Mouse (Mus musculus): ENCODE data around the gene Macrod2. TPM values are rescaled to one million over a fixed set of nuclear protein-coding genes. Genes with fewer than 3 reads are reported as not detected.

Macrod2 gene
- polyA plus RNA-seq, 1 experiment, result 2.3 TPM

DNA sequence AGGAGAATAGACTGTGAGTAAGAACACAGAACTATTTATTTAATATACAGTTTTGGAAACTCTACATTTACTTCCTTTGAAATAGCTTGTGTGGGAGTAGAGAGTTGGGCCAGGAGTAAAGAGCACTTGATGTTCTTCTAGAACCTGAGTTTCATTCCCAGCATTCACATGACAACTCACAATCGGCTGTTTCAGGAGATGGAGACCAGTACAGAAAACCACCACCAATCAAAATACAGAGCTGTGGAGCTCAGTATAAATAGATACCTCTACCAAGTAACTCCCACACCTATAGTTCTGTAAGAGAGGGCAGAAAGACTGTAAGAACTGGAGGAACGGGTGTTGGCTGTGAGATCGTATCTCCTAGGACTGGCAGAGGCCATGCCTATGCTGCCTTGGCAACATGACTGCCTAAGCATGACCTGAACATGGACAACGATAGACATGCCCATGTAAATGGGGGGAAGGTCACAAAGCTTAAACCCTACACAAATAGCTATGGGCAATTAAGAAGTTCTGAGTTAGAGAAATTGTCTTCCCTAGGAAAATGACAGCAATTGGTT lies 379.8 kb downstream of the Macrod2 start:
- 76% methylated on average over 4 of the region's 4 CpGs for WGBS

DNA sequence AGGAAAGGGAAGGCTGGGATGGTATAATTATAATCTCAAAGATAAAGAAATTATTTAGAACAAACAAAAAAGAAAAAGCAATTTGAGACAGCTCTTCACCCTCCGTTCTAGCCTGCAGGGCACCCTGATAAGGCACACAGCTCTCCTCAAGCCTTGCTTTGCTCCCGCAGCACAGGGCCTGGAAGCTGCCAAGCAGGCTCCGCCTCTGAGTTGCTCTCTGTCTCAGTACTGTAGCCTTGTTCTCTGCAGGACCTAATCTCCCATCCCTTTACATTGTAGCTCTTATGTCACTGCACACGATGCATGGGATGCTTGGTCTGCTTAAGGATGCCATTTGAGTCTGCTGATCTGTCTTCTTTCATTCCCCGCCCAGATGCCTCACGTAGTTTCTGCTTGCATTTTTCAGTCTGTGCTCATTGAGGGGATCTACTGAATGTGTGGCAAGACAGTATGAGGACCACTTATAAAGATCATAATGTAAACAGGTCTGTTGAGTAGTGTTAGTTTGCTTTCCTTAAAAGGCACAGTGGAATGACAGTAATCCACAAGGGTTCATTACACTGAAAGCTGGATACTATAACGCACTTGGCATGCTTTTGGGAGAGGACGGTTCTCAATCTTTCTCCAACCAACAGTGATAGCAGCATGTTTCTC lies 380.5 kb downstream of the Macrod2 start:
- 80% methylated on average over 8 of the region's 8 CpGs for WGBS
- no peak for DNase-seq (ENCODE audit: low read depth, low spot score)

More for the DNA sequence above, 379.8 kb downstream of the Macrod2 start:
- DNase-seq (ENCODE audit: low read depth, low spot score), result no peak

GRCm38 (mm10) chr2:140778212-140778611 lies 383.1 kb downstream of the Macrod2 start:
- 68% methylated on average over 13 of the region's 13 CpGs for WGBS
- DNase-seq (ENCODE audit: low read depth, low spot score), result no peak

GRCm38 (mm10) chr2:140783041-140783440 lies 387.9 kb downstream of the Macrod2 start:
- DNase-seq (ENCODE audit: low read depth, low spot score), result no peak
- 89% methylated on average over 1 of the region's 1 CpGs for WGBS

- no peak for DNase-seq (ENCODE audit: low read depth, low spot score)
- 83% methylated on average over 2 of the region's 2 CpGs for WGBS
Observed at GRCm38 (mm10) chr2:140784626-140785025, 389.5 kb downstream of the Macrod2 start.

GRCm38 (mm10) chr2:140790363-140790762 lies 395.3 kb downstream of the Macrod2 start:
- DNase-seq (ENCODE audit: low read depth, low spot score), result peak; percentile 81
- WGBS, result 17% methylated on average over 5 of the region's 5 CpGs

GRCm38 (mm10) chr2:140793886-140794608 lies 398.9 kb downstream of the Macrod2 start:
- DNase-seq (ENCODE audit: low read depth, low spot score), result no peak
- WGBS, result 86% methylated on average over 4 of the region's 4 CpGs

DNA sequence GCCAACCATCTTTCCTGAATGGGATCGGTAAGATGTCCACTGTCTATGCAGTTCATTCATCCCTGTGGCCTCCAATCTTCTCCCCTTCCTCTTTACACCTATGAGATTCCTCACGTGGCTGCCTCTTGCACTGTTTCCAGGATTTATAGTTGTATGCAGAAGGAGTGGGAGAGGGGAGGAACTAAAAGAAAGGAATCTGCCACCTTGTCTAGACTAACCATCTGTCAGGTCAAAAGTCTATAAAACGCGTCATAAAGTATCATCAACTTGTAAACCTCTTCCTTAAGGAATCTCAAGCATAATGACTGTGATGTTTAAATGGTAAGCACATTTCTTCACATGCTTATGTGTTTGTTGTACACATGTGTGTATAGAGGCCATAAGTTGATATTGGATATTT lies 416.6 kb downstream of the Macrod2 start:
- peak; percentile 58 for DNase-seq (ENCODE audit: low read depth, low spot score)
- WGBS, result 40% methylated on average over 4 of the region's 4 CpGs

DNA sequence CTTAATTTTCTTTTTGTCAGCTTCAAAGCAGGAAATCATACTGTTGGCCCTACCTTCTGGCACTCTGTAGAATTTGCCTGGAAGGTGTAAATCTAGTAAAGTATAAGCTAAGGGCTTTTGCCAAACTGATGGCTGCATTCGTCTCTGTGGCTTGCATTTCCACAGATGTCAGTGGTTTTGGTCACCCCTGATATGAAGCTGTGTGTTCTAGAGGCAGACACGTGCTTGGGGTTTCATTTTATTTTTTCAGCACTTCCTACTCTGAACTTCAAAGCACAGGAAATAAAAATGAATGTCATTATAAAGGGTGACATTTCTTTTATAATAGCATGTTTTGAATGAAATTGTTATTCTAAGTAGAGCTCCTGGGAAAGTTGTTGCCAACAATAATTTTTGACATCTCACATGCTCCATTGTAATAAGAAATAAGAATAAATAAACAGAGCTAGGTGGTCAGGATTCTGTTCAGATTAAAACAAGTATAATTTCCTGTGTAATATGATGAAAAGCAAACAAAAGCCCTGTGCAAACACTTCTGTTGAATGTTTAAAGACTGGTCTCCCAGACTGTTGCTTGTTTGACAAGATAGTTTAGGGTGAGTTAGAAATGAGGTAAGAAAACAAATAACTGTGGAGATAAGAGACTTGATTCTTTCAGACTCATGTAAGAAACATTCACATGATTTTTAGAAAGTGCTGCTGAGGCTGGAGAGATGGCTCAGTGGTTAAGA lies 424.4 kb downstream of the Macrod2 start:
- no peak for DNase-seq (ENCODE audit: low read depth, low spot score)
- WGBS, result 12% methylated on average over 2 of the region's 2 CpGs

- WGBS, result 95% methylated on average over 3 of the region's 3 CpGs
- no peak for DNase-seq (ENCODE audit: low read depth, low spot score)
Observed at GRCm38 (mm10) chr2:140822378-140822777, 427.3 kb downstream of the Macrod2 start.

DNA sequence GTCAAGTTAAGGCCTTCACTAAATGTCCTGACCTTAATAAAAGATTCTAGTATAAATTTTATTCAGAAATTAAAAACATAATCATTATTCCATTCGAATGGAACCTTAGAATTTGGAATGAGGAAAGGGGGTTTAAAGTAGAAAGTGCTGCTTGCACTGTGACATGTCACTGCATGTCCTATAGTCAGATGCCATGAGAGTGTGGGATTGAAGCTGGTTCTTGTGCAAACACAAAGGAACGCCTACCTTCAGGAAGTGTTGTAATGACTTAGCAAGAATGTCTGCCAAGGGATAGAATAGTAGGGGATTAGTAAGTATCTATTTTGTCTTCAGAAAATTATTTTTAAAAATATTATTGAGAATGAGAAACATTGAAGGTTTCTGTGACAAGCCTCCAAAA lies 431.1 kb downstream of the Macrod2 start:
- DNase-seq (ENCODE audit: low read depth, low spot score), result no peak
- WGBS, result 48% methylated on average over 2 of the region's 2 CpGs

GRCm38 (mm10) chr2:140828859-140829258 lies 433.8 kb downstream of the Macrod2 start:
- WGBS, result 77% methylated on average over 5 of the region's 5 CpGs
- DNase-seq (ENCODE audit: low read depth, low spot score), result no peak

DNA sequence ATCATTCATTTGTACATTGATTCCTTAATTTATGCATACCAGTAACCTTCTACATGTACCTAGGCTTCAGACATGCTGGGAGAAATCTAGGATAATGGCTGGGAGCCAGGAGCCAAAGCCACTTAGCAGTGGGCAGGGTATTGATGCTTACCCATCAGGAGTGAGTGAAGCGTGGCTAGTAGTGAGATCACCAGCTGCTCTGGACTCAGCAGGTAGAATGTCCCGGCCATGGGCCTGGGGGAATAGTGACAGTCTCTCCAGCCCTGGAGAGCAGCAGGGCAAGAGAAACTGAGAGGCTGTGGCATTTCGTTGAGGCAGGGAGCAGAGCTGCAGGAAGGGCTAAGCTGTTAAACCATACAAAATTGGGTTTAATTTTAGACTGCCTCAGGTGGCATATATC lies 435.0 kb downstream of the Macrod2 start:
- WGBS, result 85% methylated on average over 3 of the region's 3 CpGs
- no peak for DNase-seq (ENCODE audit: low read depth, low spot score)

DNA sequence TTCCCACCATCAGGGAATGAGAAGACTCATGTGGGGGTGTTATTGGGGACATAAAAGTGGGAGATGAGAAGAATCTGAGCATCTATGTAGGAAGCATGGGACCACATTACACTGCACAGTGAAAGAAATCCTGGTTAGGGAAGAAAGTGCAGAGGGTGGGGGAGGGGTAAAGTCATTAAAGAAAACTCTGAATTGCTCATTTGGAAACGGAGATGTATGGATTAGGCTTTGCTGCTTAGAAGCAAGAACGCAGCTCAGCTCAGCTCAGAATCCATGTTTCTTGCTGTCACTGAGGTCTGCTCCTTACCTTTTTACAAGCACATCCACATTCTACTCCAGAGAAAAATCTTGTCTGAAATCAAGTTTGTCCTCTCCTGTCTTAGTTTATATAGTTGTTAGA lies 444.3 kb downstream of the Macrod2 start:
- no peak for DNase-seq (ENCODE audit: low read depth, low spot score)
- 32% methylated on average over 2 of the region's 2 CpGs for WGBS

DNA sequence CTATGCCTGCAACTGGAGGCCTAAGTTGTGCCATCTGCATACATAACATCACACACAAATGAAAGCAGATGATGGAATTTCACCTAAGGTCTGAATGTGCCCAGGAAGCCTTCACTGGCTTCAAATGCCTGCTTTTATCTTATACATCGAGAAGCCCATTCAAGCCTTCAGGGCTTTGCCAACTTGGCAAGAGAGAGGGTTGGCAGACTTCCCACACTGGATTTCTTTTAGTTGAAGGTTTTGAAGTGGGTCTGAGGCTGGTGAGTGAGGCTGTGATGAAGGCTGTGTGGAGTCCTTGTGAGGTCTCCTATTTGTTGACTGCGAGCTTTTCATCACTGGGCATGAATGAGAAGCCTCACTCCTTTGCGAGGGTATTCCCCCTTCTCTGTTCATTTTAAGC lies 444.8 kb downstream of the Macrod2 start:
- WGBS, result 36% methylated on average over 3 of the region's 3 CpGs
- DNase-seq (ENCODE audit: low read depth, low spot score), result no peak

DNA sequence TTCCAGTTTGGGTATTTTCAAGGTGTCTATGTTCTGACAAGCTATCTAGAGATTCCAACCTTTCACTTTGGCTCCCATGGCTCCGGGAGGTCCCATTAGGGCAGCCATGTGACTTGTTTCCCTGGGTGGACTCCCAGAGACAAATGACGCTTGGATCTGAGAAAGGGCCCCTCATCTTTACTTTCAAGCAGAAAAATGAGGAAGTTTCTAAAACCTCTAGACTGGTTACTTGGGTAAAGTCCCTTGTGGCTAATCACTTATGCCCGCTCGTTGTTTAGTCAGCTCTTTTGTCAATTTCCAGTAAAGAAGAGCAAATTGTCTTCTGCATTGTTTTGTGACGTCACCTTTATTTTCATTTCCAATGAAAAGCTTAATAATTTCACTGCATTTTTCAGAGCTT lies 448.9 kb downstream of the Macrod2 start:
- WGBS, result 79% methylated on average over 5 of the region's 5 CpGs
- DNase-seq (ENCODE audit: low read depth, low spot score), result no peak

GRCm38 (mm10) chr2:140847817-140848428 lies 452.8 kb downstream of the Macrod2 start:
- WGBS, result 62% methylated on average over 5 of the region's 5 CpGs
- no peak for DNase-seq (ENCODE audit: low read depth, low spot score)

DNA sequence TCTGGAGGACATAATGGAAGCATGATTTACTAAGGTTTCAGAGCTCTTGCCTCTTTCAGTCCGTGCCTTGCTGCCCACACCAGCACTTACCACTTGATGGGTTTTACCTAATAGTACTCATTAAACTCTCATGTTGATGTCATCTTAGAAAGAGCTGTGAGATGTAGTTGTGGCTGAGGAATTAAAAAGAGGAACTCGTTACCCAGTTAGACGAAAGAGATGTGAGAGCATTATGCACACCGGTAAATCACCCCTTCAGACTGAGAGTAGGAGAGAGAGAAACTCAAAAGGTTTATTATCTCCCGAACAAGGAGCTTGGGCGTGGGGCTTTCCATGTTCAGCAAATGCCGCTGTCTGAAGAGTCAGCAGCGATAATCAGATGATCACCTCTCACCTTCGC lies 458.4 kb downstream of the Macrod2 start:
- WGBS, result 83% methylated on average over 9 of the region's 9 CpGs
- no peak for DNase-seq (ENCODE audit: low read depth, low spot score)

DNA sequence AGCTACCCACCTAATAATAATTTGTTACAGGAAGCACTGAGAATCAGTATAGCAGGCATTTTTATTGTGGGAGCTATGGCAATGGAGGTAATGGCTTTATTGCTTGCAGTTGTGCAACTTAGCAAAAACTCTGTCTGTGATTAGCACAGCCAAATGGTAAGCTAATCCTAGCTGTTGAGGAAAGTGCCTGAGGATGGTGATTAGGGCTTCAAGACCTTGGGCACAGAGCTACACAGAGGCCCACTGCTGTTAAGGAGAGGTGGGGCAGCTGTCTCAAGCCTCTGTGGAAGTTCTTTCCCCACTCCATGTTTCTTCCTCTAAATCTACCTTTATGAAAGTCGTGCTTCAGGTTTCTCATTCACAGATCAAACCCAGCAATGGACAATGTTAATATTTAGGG lies 466.2 kb downstream of the Macrod2 start:
- 30% methylated on average over 1 of the region's 1 CpGs for WGBS
- no peak for DNase-seq (ENCODE audit: low read depth, low spot score)

GRCm38 (mm10) chr2:140862736-140863135 lies 467.6 kb downstream of the Macrod2 start:
- WGBS, result 59% methylated on average over 4 of the region's 4 CpGs
- DNase-seq (ENCODE audit: low read depth, low spot score), result no peak
